Comparison of ENCODE assay signal across 8 mouse cellular contexts in the genomic region with DNA sequence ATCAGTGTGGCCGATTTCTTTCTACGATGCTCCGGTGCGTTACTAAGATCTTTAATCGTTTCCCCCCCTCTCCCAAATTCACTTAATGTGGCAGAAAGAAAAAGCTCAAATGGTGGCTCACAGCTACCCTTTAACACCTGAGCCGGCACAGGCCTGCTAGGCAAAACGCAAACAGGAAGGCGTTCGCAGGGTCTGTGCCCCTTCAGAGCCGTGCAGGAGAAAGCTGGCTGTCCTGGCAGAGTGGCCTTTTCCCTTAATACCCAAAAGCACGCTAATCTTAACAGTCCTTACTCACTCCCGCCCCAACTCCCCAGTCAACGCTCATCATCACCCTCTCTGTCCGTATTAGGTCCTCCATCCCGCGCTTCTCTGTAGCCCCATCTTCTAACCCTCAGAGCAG. TPM values are rescaled to one million over a fixed set of nuclear protein-coding genes. Genes with fewer than 3 reads are reported as not detected.
DNase-seq lines count a peak whose midpoint lies in the region; ATAC-seq and TF ChIP-seq lines count a peak whose summit lies in the region.

No protein-coding gene starts in this region.

- H3K9ac ChIP-seq in embryonic facial prominence, embryonic 15.5 days: peak overlapping the region; percentile 86
- peak overlapping the region; percentile 89 for H3K9ac ChIP-seq in limb, embryonic 12.5 days (replicated peaks)
- H3K9ac ChIP-seq in neural tube, embryonic 15.5 days (replicated peaks): peak overlapping the region; percentile 90

- no peaks in the 10 kb centered on the region for H3K27me3 ChIP-seq in embryonic facial prominence, embryonic 15.5 days
- H3K27me3 ChIP-seq in limb, embryonic 12.5 days: no peaks in the 10 kb centered on the region
- no peaks in the 10 kb centered on the region for H3K27me3 ChIP-seq in neural tube, embryonic 15.5 days (replicated peaks)

- H3K4me1 ChIP-seq in embryonic facial prominence, embryonic 15.5 days: peaks cover 31% of the 10 kb centered on the region
- peaks cover 31% of the 10 kb centered on the region for H3K4me1 ChIP-seq in limb, embryonic 12.5 days (replicated peaks)
- peaks cover 31% of the 10 kb centered on the region for H3K4me1 ChIP-seq in neural tube, embryonic 15.5 days

- H3K36me3 ChIP-seq in embryonic facial prominence, embryonic 15.5 days: peaks cover 6% of the 10 kb centered on the region
- peaks cover 14% of the 10 kb centered on the region for H3K36me3 ChIP-seq in limb, embryonic 12.5 days
- H3K36me3 ChIP-seq in neural tube, embryonic 15.5 days: peaks cover 4% of the 10 kb centered on the region

- ATAC-seq in embryonic facial prominence, embryonic 15.5 days (ENCODE audit: insufficient number of reproducible peaks, low FRiP score, low TSS enrichment, low read depth): no peak
- ATAC-seq in limb, embryonic 12.5 days (ENCODE audit: insufficient number of reproducible peaks, insufficient read depth, low FRiP score, low TSS enrichment, low read depth): no peak
- ATAC-seq in neural tube, embryonic 15.5 days (ENCODE audit: low FRiP score): no peak

- TF ChIP-seq CTCF in layer of hippocampus, adult 2 months (conservative IDR thresholded peaks at IDR 0.05): no peak

- H3K4me3 ChIP-seq in layer of hippocampus, adult 2 months: peak overlapping the region; percentile 74
- H3K4me3 ChIP-seq in embryonic facial prominence, embryonic 15.5 days (replicated peaks): peak overlapping the region; percentile 86
- H3K4me3 ChIP-seq in limb, embryonic 12.5 days (replicated peaks): peak overlapping the region; percentile 89
- peak overlapping the region; percentile 95 for H3K4me3 ChIP-seq in neural tube, embryonic 15.5 days (replicated peaks)

- peak overlapping the region; percentile 78 for H3K4me2 ChIP-seq in embryonic facial prominence, embryonic 15.5 days (replicated peaks)
- peak overlapping the region; percentile 80 for H3K4me2 ChIP-seq in limb, embryonic 12.5 days
- peak overlapping the region; percentile 83 for H3K4me2 ChIP-seq in neural tube, embryonic 15.5 days

- WGBS in embryonic facial prominence, embryonic 15.5 days: 0% methylated on average over 16 of the region's 16 CpGs
- under 1% methylated on average over 16 of the region's 16 CpGs for WGBS in limb, embryonic 12.5 days
- under 1% methylated on average over 16 of the region's 16 CpGs for WGBS in neural tube, embryonic 15.5 days

- no peak for DNase-seq in layer of hippocampus, adult 2 months (ENCODE audit: low spot score in 2 of 2)
- DNase-seq in layer of hippocampus, postnatal 36 days: no peak
- no peak for DNase-seq in adrenal gland, postnatal 10 days
- DNase-seq in left cerebral cortex, postnatal 4 days: no peak
- DNase-seq in ovary, postnatal 36 days (ENCODE audit: low spot score): no peak

- H3K27ac ChIP-seq in layer of hippocampus, adult 2 months: peak overlapping the region; percentile 95
- H3K27ac ChIP-seq in embryonic facial prominence, embryonic 15.5 days (replicated peaks): peak overlapping the region; percentile 95
- peak overlapping the region; percentile 96 for H3K27ac ChIP-seq in limb, embryonic 12.5 days
- H3K27ac ChIP-seq in neural tube, embryonic 15.5 days (replicated peaks): peak overlapping the region; percentile 96

- no peaks in the 10 kb centered on the region for H3K9me3 ChIP-seq in embryonic facial prominence, embryonic 15.5 days (replicated peaks)
- no peaks in the 10 kb centered on the region for H3K9me3 ChIP-seq in limb, embryonic 12.5 days
- no peaks in the 10 kb centered on the region for H3K9me3 ChIP-seq in neural tube, embryonic 15.5 days (replicated peaks)

- intact Hi-C loops in left cerebral cortex, postnatal 4 days (cut with DNase I): no loop called here

RNA-seq across cellular contexts. Expression of gene Lbr, which starts 1.4 kb away (rescaled TPM):
- total RNA-seq in layer of hippocampus, adult 2 months (2021): 10 to 100 TPM; 12.0 to 15.7 TPM
- 10 to 100 TPM; 10.3 to 18.0 TPM for total RNA-seq in layer of hippocampus, postnatal 36 days (2021)
- polyA plus RNA-seq in embryonic facial prominence, embryonic 15.5 days (2015; fragmentation: Nextera tagmentation; extraction: Ambion mirVana): 83.3 and 88.8 TPM in 2 replicates
- 140 and 142 TPM in 2 replicates for polyA plus RNA-seq in limb, embryonic 12.5 days (2016; fragmentation: Nextera tagmentation; extraction: Ambion mirVana)
- 22.5 and 52.3 TPM in 2 replicates for polyA plus RNA-seq in neural tube, embryonic 15.5 days (2015; fragmentation: Nextera tagmentation; extraction: Ambion mirVana)
- total RNA-seq in adrenal gland, postnatal 10 days (2021): 10 to 100 TPM; 35.9 to 36.6 TPM
- total RNA-seq in left cerebral cortex, postnatal 4 days (2021): 10 to 100 TPM; 21.7 to 24.1 TPM
